Mouse (Mus musculus) adrenal gland, postnatal 4 days (tissue): ENCODE data around the gene Poldip3. TPM values are rescaled to one million over a fixed set of nuclear protein-coding genes. Genes with fewer than 3 reads are reported as not detected.
A peak's percentile ranks its signal among the peaks of the same experiment; 100 is the strongest.

Experiments used
- DNase-seq, 2 experiments: peaks; one replicate each; pipeline ENCODE4 v3.0.0; 2021 to 2022; ENCODE audit warnings: low spot score in 2 of 2, mixed read lengths in 2 of 2
- long read RNA-seq, 2 experiments: library from polyadenylated mRNA; stranded (forward); transcript quantifications; one replicate each; pipeline ENCODE4 v2.0.0; 2021
- total RNA-seq, 2 experiments: library from RNA; stranded (reverse); gene quantifications; 2 replicates each; pipeline ENCODE4 v1.2.3; 2021

Gene Poldip3
- 100 to 1,000 TPM; 148 to 152 TPM for total RNA-seq
- long read RNA-seq, experiment 1, transcript Poldip3-202 (8 exons, 3,157 nt) = minor isoform, 18 of 102 reads
- long read RNA-seq, experiment 1, transcript Poldip3-201 (9 exons, 3,299 nt) = major isoform, 61 of 102 reads
- long read RNA-seq, experiment 1, partial matches to known transcripts = 5 of 102 reads
- long read RNA-seq, experiment 1, other reads (novel, unspliced or antisense) = 17 of 102 reads
- long read RNA-seq, experiment 2, transcript Poldip3-202 (8 exons, 3,157 nt) = minor isoform, 62 of 276 reads
- long read RNA-seq, experiment 2, transcript Poldip3-201 (9 exons, 3,299 nt) = major isoform, 148 of 276 reads
- long read RNA-seq, experiment 2, partial matches to known transcripts = 60 of 276 reads
- long read RNA-seq, experiment 2, other reads (novel, unspliced or antisense) = 3 of 276 reads

GRCm38 (mm10) chr15:83149196-83150072, at the start of gene Poldip3:
Gene Poldip3 (minus strand): TSS chr15:83149384.
- DNase-seq = peak; percentile 91 to 98

- DNase-seq = no peak
Measured at GRCm38 (mm10) chr15:83193413-83193812, 44.2 kb upstream of the Poldip3 start.

- no peak for DNase-seq
Measured at GRCm38 (mm10) chr15:83182351-83182750, 33.2 kb upstream of the Poldip3 start.

GRCm38 (mm10) chr15:83181800-83182330, 32.7 kb upstream of the Poldip3 start:
- no peak for DNase-seq

GRCm38 (mm10) chr15:83180004-83180403, 30.8 kb upstream of the Poldip3 start:
- no peak for DNase-seq

GRCm38 (mm10) chr15:83176653-83177052, 27.5 kb upstream of the Poldip3 start:
- no peak for DNase-seq

- DNase-seq = no peak
Measured at GRCm38 (mm10) chr15:83173914-83174884, 25.0 kb upstream of the Poldip3 start.

GRCm38 (mm10) chr15:83172492-83173429, 23.6 kb upstream of the Poldip3 start, which contains the start of gene Cyb5r3:
Gene Cyb5r3 (minus strand): TSS chr15:83172592.
- no peak for DNase-seq

GRCm38 (mm10) chr15:83171712-83172481, 22.7 kb upstream of the Poldip3 start:
- DNase-seq = peak; percentile 90 to 94

GRCm38 (mm10) chr15:83170956-83171659, 21.9 kb upstream of the Poldip3 start:
- DNase-seq = no peak

GRCm38 (mm10) chr15:83169772-83170722, 20.9 kb upstream of the Poldip3 start:
- no peak for DNase-seq

GRCm38 (mm10) chr15:83168875-83169771, 19.9 kb upstream of the Poldip3 start:
- no peak for DNase-seq

GRCm38 (mm10) chr15:83168311-83168710, 19.1 kb upstream of the Poldip3 start:
- DNase-seq = no peak

- DNase-seq = no peak
Measured at GRCm38 (mm10) chr15:83167550-83168065, 18.4 kb upstream of the Poldip3 start.

- no peak for DNase-seq
Measured at GRCm38 (mm10) chr15:83167126-83167525, 17.9 kb upstream of the Poldip3 start.
